Mouse (Mus musculus): ENCODE measurements around the gene B3galt4. TPM values are rescaled to one million over a fixed set of nuclear protein-coding genes. Genes with fewer than 3 reads are reported as not detected.

Gene B3galt4
- polyA plus RNA-seq, 1 experiment from 2014 or later = 2.9 TPM

DNA sequence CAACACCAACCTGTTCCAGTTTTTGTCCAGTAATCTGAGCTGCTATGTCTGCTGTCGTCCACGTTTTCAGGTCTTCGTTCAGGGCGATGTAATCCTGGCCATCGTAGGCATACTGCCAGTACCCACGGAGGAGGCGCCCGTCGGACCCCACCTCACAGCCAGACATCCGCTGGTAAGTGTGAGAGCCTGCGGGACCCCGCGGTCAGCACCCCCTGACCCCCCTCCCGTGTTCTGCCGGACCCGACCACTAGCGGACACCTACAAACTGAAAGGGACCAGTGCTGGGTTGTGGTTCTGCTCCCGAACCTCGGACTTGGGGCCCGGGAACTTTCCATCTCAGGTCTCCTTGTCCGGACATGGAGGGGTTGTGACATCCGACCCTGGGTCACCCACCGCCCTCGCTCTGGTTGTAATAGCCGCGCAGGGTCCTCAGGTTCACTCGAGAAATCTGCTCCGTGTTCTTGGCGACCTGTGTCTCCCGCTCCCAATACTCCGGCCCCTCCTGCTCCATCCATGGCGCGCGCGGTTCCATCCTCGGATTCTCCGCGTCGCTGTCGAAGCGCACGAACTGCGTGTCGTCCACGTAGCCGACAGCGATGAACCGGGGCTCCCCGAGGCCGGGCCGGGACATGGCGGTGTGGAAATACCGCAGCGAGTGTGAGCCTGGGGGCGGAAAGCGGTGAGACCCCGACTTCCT lies 26.7 kb upstream of the B3galt4 start:
- Histone ChIP-seq H3K27me3 (ENCODE audit: control insufficient read depth, insufficient read depth, low read length) (peaks cover 28% of the 10 kb centered on the region), H3K36me3 (replicated peaks; ENCODE audit: control insufficient read depth, insufficient read depth, low read depth, low read length) (no peaks in the 10 kb centered on the region), H3K4me2 (ENCODE audit: low read depth, low read length) (peak overlapping the region; percentile 50), H3K4me3 (ENCODE audit: low read depth, low read length) (peak overlapping the region; percentile 21), H3K9me3 (replicated peaks; ENCODE audit: control insufficient read depth, low read length) (no peaks in the 10 kb centered on the region), H3K9ac (replicated peaks; ENCODE audit: low read length) (peak overlapping the region; percentile 37; the same call in 1 of the 2 replicates), H3K4me1 (ENCODE audit: control insufficient read depth, insufficient read depth, low read length) (no peaks in the 10 kb centered on the region; the same call in 1 of the 2 replicates), H3K27ac (replicated peaks; ENCODE audit: low read depth, low read length) (no peak overlapping the region)
- ATAC-seq (replicated peaks; ENCODE audit: insufficient number of reproducible peaks, low FRiP score, low TSS enrichment, low read depth) (no peak), DNase-seq (ENCODE audit: low spot score) (no peak)
- 2% methylated on average over 57 of the region's 57 CpGs for WGBS

DNA sequence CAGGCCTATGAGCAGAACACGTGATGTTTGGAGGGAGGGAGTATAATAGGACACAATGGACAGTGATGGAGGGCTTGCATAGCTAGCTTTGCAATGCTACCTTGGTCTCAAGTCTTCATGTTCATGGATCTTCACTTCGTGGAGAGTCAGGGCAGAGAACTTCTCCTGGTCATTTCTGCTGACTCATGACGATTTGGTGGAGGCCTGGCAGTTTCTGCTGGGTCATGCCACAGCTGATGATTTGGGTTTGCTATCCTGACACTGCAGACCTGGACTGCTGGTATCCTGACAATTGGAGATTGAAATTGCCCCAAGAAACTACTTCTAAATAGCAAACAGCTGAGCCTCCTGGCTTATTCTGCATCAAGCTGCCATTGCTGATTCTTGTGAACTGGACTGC lies 22.3 kb upstream of the B3galt4 start:
- H3K27me3 ChIP-seq (ENCODE audit: control insufficient read depth, insufficient read depth, low read length) = peaks cover 16% of the 10 kb centered on the region
- no peak overlapping the region for H3K4me2 ChIP-seq (ENCODE audit: low read depth, low read length)
- 63% methylated on average over 3 of the region's 3 CpGs for WGBS
- H3K9ac ChIP-seq (replicated peaks; ENCODE audit: low read length) = no peak overlapping the region
- no peak for DNase-seq (ENCODE audit: low spot score)
- H3K27ac ChIP-seq (replicated peaks; ENCODE audit: low read depth, low read length) = no peak overlapping the region
- H3K36me3 ChIP-seq (replicated peaks; ENCODE audit: control insufficient read depth, insufficient read depth, low read depth, low read length) = no peaks in the 10 kb centered on the region
- H3K4me3 ChIP-seq (ENCODE audit: low read depth, low read length) = no peak overlapping the region
- H3K4me1 ChIP-seq (ENCODE audit: control insufficient read depth, insufficient read depth, low read length) = no peaks in the 10 kb centered on the region
- no peaks in the 10 kb centered on the region for H3K9me3 ChIP-seq (replicated peaks; ENCODE audit: control insufficient read depth, low read length)
- ATAC-seq (replicated peaks; ENCODE audit: insufficient number of reproducible peaks, low FRiP score, low TSS enrichment, low read depth) = no peak

DNA sequence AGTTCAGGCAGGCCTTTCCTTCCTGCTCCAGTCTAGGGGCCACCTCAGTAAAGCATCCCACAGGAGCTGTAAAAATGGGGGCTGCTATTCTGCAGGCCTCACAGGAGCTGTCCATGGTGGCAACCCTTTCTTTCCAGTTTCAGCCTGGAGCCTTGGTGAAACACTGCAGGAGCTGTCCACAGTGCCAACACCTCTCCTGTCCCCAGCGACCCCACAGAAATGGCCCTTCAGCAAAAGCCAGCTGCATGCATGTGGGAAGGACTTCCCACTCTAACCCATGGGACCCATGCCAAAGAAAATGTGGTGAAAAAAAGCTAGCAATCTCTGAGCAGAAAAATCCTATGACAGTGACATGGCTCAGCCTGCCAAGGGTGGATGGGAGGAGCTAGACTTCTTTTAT lies 21.4 kb upstream of the B3galt4 start:
- Histone ChIP-seq H3K4me3 (ENCODE audit: low read depth, low read length) (no peak overlapping the region), H3K4me2 (ENCODE audit: low read depth, low read length) (no peak overlapping the region), H3K4me1 (ENCODE audit: control insufficient read depth, insufficient read depth, low read length) (no peaks in the 10 kb centered on the region), H3K27ac (replicated peaks; ENCODE audit: low read depth, low read length) (no peak overlapping the region), H3K9me3 (replicated peaks; ENCODE audit: control insufficient read depth, low read length) (no peaks in the 10 kb centered on the region), H3K27me3 (ENCODE audit: control insufficient read depth, insufficient read depth, low read length) (peaks cover 7% of the 10 kb centered on the region), H3K9ac (replicated peaks; ENCODE audit: low read length) (no peak overlapping the region), H3K36me3 (replicated peaks; ENCODE audit: control insufficient read depth, insufficient read depth, low read depth, low read length) (no peaks in the 10 kb centered on the region)
- DNase-seq (ENCODE audit: low spot score) (peak; percentile 76), ATAC-seq (replicated peaks; ENCODE audit: insufficient number of reproducible peaks, low FRiP score, low TSS enrichment, low read depth) (no peak)
- WGBS = 4% methylated on average over 1 of the region's 1 CpGs

DNA sequence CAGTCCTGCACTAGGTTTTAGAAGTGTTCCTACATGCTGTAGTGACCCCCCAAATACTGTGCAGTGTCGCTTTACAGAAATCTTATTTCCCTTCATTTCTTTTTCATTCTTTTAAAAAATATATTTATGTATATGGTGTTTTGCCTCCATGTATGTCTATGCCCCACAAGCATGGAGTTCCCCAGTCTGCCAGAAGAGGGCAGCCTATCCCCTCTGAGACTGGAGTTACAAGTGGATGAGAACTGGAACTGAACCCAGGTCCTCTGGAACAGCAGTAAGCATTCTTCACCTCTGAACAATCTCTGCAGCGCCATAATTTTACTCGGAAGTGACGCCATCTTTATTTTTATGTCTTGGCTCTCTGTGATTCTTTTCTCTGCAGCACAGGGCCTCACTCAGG lies 18.1 kb upstream of the B3galt4 start:
- no peak for ATAC-seq (replicated peaks; ENCODE audit: insufficient number of reproducible peaks, low FRiP score, low TSS enrichment, low read depth)
- no peak overlapping the region for H3K27ac ChIP-seq (replicated peaks; ENCODE audit: low read depth, low read length)
- H3K27me3 ChIP-seq (ENCODE audit: control insufficient read depth, insufficient read depth, low read length) = no peaks in the 10 kb centered on the region
- H3K4me2 ChIP-seq (ENCODE audit: low read depth, low read length) = no peak overlapping the region
- H3K4me1 ChIP-seq (ENCODE audit: control insufficient read depth, insufficient read depth, low read length) = no peaks in the 10 kb centered on the region
- no peaks in the 10 kb centered on the region for H3K9me3 ChIP-seq (replicated peaks; ENCODE audit: control insufficient read depth, low read length)
- WGBS = 73% methylated on average over 4 of the region's 4 CpGs
- H3K36me3 ChIP-seq (replicated peaks; ENCODE audit: control insufficient read depth, insufficient read depth, low read depth, low read length) = no peaks in the 10 kb centered on the region
- no peak overlapping the region for H3K4me3 ChIP-seq (ENCODE audit: low read depth, low read length)
- no peak for DNase-seq (ENCODE audit: low spot score)
- no peak overlapping the region for H3K9ac ChIP-seq (replicated peaks; ENCODE audit: low read length)

DNA sequence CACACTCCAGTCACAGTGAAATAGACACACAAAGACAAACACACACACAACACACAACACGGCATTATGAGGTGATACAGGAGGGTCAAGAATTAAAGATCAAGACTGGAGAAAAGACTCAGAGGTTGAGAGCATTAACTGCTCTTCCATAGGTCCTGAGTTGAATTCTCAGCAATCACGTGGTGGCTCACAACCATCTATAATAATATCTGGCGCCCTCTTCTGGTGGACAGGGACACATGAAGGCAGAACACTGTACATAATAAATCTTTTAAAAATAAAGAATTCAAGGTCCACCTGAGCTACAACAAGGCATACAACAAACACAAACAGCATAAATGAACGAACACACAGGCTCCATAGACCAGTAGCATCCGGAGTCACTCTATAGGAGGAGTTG lies 17.6 kb upstream of the B3galt4 start:
- Histone ChIP-seq H3K9me3 (replicated peaks; ENCODE audit: control insufficient read depth, low read length) (no peaks in the 10 kb centered on the region), H3K9ac (replicated peaks; ENCODE audit: low read length) (no peak overlapping the region), H3K36me3 (replicated peaks; ENCODE audit: control insufficient read depth, insufficient read depth, low read depth, low read length) (no peaks in the 10 kb centered on the region), H3K4me3 (ENCODE audit: low read depth, low read length) (no peak overlapping the region), H3K4me2 (ENCODE audit: low read depth, low read length) (no peak overlapping the region), H3K4me1 (ENCODE audit: control insufficient read depth, insufficient read depth, low read length) (no peaks in the 10 kb centered on the region), H3K27ac (replicated peaks; ENCODE audit: low read depth, low read length) (no peak overlapping the region), H3K27me3 (ENCODE audit: control insufficient read depth, insufficient read depth, low read length) (no peaks in the 10 kb centered on the region)
- DNase-seq (ENCODE audit: low spot score) (peak; percentile 68), ATAC-seq (replicated peaks; ENCODE audit: insufficient number of reproducible peaks, low FRiP score, low TSS enrichment, low read depth) (peak; percentile 55)
- 26% methylated on average over 5 of the region's 5 CpGs for WGBS

DNA sequence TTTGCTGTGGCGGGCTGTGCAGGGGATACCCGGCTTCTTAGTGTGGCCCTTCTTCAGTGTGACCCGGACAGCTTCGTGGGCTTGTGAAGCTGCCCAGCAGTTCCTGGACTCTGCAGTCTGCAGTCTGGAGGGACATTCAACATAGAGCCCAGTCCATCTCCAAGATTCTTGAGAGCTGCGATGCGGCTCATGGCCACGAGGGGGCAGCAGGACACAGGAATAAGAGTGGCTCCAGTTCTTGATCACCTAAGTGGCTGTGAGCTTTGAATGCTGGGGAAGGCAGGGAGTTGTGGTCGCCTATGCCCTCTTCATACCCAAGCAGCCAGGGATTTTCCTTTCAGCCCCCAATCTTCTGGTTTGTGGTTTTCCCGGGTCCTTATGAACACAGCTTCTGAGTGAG lies 17.2 kb upstream of the B3galt4 start:
- no peak overlapping the region for H3K4me3 ChIP-seq (ENCODE audit: low read depth, low read length)
- no peak overlapping the region for H3K27ac ChIP-seq (replicated peaks; ENCODE audit: low read depth, low read length)
- ATAC-seq (replicated peaks; ENCODE audit: insufficient number of reproducible peaks, low FRiP score, low TSS enrichment, low read depth) (peak; percentile 31; the same call in 1 of the 2 replicates), DNase-seq (ENCODE audit: low spot score) (peak; percentile 89)
- no peaks in the 10 kb centered on the region for H3K27me3 ChIP-seq (ENCODE audit: control insufficient read depth, insufficient read depth, low read length)
- no peak overlapping the region for H3K9ac ChIP-seq (replicated peaks; ENCODE audit: low read length)
- H3K4me1 ChIP-seq (ENCODE audit: control insufficient read depth, insufficient read depth, low read length) = no peaks in the 10 kb centered on the region
- H3K9me3 ChIP-seq (replicated peaks; ENCODE audit: control insufficient read depth, low read length) = no peaks in the 10 kb centered on the region
- no peak overlapping the region for H3K4me2 ChIP-seq (ENCODE audit: low read depth, low read length)
- WGBS = 4% methylated on average over 9 of the region's 9 CpGs
- H3K36me3 ChIP-seq (replicated peaks; ENCODE audit: control insufficient read depth, insufficient read depth, low read depth, low read length) = no peaks in the 10 kb centered on the region

DNA sequence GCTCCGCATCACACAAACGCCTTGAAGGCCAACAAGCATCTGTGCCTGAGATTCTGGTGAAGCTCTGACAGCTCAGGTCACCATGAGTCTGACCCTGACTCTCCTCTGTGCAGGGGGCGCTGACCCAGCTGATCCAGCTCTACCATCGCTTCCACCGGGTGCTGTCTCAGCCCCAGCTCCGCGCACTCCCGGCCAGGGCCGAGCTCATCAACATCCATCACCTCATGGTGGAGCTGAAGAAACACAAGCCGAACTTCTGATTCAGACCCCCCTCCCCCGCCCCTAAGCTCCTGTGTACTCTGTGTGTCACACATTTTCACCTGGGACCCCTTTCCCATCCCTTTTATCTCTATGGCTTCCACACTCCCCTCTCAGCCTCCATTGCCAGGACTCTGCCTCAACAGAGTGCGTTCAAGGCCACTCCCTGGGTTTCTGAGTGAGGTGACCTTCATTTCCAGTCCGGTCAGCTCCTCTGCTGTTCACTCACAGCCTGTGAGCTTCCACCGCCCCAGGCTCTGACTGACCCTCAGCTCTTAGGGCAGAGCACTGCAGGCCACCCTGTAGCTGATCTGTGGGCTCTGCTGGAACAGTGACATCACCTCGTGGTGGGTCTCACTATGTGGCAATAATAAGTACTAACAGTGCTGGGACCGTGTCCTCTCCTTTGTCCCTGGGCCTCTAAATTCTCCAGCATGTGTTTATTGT lies 14.7 kb upstream of the B3galt4 start:
- Histone ChIP-seq H3K4me2 (ENCODE audit: low read depth, low read length) (no peak overlapping the region), H3K27ac (replicated peaks; ENCODE audit: low read depth, low read length) (no peak overlapping the region), H3K27me3 (ENCODE audit: control insufficient read depth, insufficient read depth, low read length) (no peaks in the 10 kb centered on the region), H3K9me3 (replicated peaks; ENCODE audit: control insufficient read depth, low read length) (no peaks in the 10 kb centered on the region), H3K4me3 (ENCODE audit: low read depth, low read length) (no peak overlapping the region), H3K4me1 (ENCODE audit: control insufficient read depth, insufficient read depth, low read length) (no peaks in the 10 kb centered on the region), H3K9ac (replicated peaks; ENCODE audit: low read length) (no peak overlapping the region), H3K36me3 (replicated peaks; ENCODE audit: control insufficient read depth, insufficient read depth, low read depth, low read length) (no peaks in the 10 kb centered on the region)
- DNase-seq (ENCODE audit: low spot score) (no peak), ATAC-seq (replicated peaks; ENCODE audit: insufficient number of reproducible peaks, low FRiP score, low TSS enrichment, low read depth) (no peak)
- WGBS = 88% methylated on average over 16 of the region's 16 CpGs

DNA sequence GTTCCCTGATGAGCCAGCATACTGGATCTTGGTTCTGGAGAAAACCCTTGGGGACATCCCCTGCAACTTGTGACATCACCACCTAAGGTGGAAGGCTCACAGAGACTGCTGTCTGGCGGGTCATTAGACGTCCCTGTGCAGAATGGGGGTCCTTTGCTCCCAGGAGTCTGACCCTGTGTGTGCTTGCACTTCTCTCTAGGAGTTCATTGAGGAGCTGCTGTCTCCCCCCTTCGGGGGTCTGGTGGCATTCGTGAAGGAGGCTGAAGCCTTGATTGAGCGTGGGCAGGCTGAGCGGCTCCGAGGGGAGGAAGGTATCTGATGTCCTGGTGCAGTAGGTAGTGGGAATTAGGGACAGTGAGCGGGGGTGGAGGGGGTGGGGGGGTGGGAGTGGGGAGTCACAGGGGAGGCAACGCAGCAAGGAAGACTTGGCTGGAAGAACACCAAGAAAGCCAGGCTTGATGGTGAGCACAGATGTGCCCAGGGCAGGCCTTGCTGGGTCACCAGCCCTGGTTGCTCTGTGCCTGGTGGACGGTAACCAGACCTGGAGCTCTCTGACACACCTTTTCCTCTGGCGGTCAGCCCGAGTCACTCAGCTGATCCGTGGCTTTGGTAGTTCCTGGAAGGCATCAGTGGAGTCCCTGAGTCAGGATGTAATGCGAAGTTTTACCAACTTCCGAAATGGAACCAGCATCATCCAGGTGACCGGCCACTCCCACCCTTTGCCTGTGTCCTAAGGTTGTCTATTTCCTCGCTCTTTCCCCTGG lies 14.0 kb upstream of the B3galt4 start:
- DNase-seq (ENCODE audit: low spot score) (no peak), ATAC-seq (replicated peaks; ENCODE audit: insufficient number of reproducible peaks, low FRiP score, low TSS enrichment, low read depth) (no peak)
- 87% methylated on average over 17 of the region's 17 CpGs for WGBS

More for the DNA sequence above, 14.0 kb upstream of the B3galt4 start:
- no peak overlapping the region for H3K4me3 ChIP-seq (ENCODE audit: low read depth, low read length)
- no peaks in the 10 kb centered on the region for H3K9me3 ChIP-seq (replicated peaks; ENCODE audit: control insufficient read depth, low read length)
- H3K27me3 ChIP-seq (ENCODE audit: control insufficient read depth, insufficient read depth, low read length) = no peaks in the 10 kb centered on the region
- H3K36me3 ChIP-seq (replicated peaks; ENCODE audit: control insufficient read depth, insufficient read depth, low read depth, low read length) = no peaks in the 10 kb centered on the region
- no peaks in the 10 kb centered on the region for H3K4me1 ChIP-seq (ENCODE audit: control insufficient read depth, insufficient read depth, low read length)
- H3K9ac ChIP-seq (replicated peaks; ENCODE audit: low read length) = no peak overlapping the region
- H3K4me2 ChIP-seq (ENCODE audit: low read depth, low read length) = no peak overlapping the region
- no peak overlapping the region for H3K27ac ChIP-seq (replicated peaks; ENCODE audit: low read depth, low read length)

Data from embryonic facial prominence, embryonic 11.5 days (tissue).